Mouse (Mus musculus): ENCODE results near the gene Omp.

Omp gene

GRCm38 (mm10) chr7:98103002-98103941 is 42.0 kb downstream of the Omp start:
- DNase-seq (ENCODE audit: low read depth, low spot score): peak; percentile 73

- no peak for DNase-seq (ENCODE audit: low read depth, low spot score)
Observed at GRCm38 (mm10) chr7:98102488-98102887, 42.8 kb downstream of the Omp start.

GRCm38 (mm10) chr7:98097557-98097956 is 47.7 kb downstream of the Omp start:
- no peak for DNase-seq (ENCODE audit: low read depth, low spot score)

- no peak for DNase-seq (ENCODE audit: low read depth, low spot score)
Observed at GRCm38 (mm10) chr7:98095852-98096251, 49.5 kb downstream of the Omp start.

Measured in forelimb bud, embryonic 11.5 days (tissue).